Mouse (Mus musculus) lung, postnatal 25 days (tissue): ENCODE data around the gene 1700024P04Rik.

Experiments
- DNase-seq: peaks from one replicate; pipeline ENCODE4 v3.0.0; 2022; ENCODE audit warnings: low spot score

The 1700024P04Rik gene

DNA sequence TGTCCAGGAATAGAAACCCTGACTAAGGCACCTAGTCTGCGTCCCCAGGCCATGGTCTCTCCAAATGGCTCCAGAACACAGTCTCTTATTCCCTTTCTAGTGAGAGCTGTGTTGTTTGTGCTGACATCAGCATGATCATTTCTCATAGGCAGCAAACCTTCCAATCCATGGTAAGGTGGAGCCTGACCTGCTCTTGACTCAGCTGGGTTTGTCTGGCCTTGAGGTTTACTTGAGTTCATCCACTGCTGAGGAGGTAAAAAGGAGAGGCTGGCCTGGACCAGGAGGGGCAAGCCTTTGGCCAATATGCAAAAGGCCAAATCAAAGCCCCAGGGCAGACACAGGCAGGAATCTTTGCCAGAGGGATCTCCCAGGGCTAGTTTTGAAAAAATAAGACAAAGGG is 20.8 kb downstream of the 1700024P04Rik start:
- DNase-seq, result no peak

DNA sequence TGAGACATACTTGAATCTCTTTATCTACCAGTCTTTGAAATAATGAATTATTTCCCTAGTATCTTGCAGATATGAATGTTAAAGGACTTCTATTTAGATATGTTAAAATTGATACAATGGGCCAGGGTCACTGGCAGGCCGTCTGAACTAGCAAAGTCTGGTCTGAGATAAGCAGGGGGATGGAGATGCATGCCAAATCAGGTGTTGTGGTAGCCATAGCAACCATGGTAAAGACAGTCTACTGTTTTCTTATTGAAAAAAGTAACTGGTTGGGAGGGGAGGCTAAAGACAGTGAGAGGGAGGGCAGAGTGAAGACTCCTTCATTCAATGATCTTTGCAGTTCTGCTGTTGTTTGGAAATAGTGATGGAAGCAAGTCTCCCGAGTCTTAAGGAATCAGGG is 26.2 kb downstream of the 1700024P04Rik start:
- DNase-seq, result no peak

DNA sequence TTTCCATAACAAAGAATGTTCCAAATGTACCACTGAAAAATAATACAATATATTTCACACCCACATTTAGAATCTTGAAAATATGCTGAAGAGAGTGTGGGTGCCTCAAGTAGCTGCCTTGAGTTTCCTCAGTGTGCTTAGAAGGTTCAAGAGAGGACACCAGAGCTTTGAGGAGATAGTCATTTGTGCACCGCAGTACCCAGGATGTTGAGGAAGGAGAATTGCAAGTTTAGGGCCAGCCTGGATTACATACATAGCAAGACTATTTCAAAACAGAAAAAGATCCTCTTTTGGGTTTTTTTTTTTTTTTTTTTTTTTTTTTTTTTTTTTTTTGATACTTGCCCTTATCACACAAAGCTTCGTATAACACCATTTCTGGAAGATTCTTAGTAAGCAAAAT is 28.2 kb downstream of the 1700024P04Rik start:
- DNase-seq, result no peak

DNA sequence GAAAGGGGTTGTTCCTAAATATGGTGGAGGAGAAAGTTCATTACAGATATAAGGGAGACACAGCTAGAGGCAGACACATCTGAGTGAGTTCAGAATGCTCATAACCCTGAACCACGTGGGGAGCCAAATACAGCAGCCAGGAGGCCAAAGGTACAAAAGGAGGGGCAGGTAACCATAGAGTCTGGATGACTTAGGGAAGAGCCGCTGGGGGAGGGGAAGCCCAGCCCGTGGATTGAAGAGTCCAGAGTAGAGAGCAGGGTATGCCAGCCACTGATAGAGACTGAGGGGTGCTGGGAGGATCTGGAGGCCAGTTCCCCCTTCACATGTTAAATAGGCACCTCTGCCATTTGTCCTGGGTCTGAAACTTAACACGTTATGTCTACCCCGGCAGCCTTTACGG is 28.7 kb downstream of the 1700024P04Rik start:
- no peak for DNase-seq

DNA sequence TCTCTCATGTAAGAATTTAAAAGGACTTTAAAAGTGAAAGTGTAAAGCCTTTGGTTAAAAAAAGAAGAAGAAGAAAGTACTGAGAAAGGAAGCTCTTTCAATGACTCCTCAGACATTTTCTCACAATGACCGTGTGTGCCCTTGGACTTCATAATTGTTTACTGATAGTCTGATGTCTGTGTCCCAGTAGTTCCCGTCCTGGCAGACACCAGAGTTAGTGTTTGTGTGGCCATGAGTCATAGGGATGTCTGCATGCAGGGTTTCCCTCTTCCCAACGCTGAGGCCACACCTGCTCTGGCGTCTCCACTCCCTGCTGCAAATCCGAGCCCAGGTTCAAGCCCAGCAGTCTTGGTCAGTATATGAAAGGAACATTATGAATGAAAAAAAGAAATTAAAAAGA is 29.1 kb downstream of the 1700024P04Rik start:
- DNase-seq, result peak; percentile 51

DNA sequence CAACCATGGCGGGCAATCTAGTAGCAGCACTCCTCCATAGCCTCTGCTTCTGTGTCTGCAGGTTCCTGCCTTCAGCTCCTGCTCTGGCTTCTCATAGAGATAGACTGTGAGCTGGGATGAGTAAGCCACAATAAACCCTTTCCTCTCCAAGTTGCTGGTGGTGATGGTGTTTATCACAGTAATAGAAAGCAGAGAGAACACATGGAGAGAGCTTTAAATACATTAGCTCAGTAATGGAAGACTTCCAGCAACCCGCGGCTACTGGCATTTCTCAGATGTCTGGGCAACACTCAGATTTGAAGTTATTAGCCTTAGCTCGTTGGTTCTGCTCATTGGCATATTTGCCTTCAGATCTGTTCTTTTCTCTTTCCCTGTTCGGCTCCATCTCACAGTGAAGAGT is 30.5 kb downstream of the 1700024P04Rik start:
- no peak for DNase-seq

DNA sequence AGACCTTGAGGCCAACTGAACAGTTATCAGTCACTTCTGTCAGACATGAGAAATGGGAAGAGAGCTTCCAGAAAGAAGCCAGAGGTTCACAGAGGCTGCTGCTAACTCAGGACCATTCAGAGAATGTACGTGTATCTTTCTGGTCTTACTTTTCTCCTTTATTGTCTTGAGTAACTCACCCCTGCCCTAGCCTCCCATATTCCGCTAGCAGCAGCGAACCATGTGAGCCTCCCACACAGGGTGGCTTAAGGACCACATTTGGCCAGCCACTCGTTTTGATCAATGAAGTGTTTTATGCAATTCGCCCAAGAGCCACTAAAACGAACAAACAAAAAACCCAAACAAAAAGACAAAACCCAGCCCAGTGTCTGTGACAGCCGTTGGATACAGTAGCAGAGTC is 32.4 kb downstream of the 1700024P04Rik start:
- no peak for DNase-seq

DNA sequence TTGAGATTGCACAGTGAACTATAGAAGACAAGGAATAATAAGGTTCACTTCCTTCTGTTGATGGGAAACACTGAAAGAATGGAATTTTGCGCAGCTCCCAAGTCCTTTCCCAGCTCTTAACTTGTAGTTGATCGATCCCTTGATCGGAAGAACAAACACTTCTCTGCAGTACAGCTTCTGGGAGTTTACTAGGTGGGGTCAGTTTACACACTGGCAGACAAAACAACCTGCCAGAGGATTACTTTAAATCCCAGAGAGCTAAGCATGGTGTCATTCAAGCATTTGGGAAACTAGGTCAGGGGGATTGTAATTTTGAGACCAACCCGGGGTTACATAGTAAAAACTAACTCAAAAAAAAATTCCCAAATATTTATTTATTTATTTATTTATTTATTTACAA is 36.2 kb downstream of the 1700024P04Rik start:
- DNase-seq, result no peak

DNA sequence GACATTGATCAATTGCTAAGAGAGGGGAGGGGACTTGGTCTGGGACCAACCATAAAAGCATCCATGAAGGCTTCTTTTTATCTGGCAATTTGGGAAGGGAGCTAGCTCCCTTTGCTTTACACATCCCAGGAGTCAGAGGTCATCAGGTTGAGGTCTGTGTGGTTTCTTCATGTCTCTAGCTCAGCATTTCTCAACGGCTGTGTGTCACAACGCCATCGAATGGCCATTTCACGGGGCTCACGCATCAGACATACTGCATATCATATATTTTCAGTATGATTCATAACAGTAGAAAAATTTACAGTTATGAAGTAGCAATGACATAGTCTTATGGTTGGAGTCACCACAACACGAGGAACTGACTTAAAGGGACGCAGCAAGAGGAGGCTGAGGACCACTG is 37.9 kb downstream of the 1700024P04Rik start:
- DNase-seq, result no peak

DNA sequence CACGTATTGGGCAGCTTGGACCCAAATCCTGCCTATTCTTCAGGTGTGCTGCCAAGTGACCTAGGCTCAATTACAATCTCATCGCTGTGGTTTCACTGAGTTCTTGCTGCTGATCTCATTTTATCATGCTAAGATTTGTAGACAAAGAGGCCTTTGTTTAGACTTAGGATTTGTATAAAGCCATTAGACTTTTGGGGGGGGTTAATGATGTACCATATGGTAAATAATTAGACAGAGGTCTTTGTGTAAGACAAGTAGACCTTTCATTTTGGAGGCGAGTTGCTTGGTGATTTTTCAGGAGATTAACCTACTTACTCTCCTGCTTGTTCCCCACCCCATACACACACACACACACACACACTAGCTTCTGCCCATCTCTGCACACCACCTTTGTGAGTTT is 38.5 kb downstream of the 1700024P04Rik start:
- DNase-seq, result no peak

DNA sequence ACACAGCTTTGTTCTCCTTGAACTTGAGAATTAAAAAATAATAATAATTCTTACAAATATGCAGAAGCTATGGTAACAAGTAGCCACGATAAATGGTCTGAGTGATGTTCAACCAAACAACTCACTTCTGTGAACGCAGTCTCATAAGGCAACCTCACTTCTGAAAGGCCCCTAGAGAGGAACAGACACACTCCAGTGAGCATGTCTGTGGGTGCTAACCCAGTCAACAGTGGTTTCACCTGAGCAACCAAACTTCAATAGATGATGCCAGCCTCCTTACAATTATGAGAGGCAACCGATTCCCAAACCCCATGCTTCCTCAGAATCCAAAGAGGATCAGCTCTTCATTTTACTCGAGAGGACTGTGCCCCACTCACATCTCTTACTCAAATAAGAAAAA is 39.0 kb downstream of the 1700024P04Rik start:
- no peak for DNase-seq

DNA sequence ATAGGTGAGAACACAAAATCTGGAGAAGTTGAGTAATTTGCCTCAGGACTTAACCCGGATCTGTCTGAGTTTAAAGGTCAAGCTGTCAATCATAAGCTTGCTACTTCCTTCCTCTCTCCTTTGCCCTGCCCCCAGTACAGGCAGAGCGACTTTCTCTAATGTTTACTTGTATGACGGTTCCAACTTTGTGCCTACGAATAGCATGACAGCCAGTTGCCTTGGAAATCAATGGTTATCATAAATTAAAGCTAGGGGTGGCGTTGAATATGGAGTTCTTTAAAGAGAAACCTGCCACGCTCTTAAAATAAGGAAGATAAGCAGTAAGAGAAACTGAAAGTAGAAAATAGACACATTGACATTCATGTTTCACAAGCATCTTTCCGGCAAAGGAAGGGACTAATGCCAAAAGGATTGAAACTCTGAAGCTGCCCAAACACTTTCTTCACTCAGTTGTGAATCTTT is 39.7 kb downstream of the 1700024P04Rik start:
- DNase-seq, result peak; percentile 74

DNA sequence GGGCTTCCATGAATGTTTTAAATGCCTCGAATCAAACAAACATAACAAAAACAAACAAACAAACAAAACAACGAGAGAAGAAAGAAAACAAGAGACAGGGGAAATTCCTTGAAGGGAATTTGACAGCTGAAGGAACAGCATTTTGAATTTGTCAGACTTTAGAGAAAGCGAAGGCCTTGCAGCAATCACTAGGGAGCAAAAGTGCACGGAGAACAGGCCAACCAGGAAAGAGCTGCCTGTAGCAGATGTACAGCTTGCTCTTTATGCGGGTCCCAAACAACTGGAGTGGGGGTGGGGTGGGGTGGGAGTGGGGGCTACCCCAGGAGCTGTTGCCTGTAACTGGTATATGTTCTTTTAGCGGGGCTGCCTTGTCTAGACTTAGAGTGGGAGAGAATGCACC is 42.0 kb downstream of the 1700024P04Rik start:
- DNase-seq, result no peak

DNA sequence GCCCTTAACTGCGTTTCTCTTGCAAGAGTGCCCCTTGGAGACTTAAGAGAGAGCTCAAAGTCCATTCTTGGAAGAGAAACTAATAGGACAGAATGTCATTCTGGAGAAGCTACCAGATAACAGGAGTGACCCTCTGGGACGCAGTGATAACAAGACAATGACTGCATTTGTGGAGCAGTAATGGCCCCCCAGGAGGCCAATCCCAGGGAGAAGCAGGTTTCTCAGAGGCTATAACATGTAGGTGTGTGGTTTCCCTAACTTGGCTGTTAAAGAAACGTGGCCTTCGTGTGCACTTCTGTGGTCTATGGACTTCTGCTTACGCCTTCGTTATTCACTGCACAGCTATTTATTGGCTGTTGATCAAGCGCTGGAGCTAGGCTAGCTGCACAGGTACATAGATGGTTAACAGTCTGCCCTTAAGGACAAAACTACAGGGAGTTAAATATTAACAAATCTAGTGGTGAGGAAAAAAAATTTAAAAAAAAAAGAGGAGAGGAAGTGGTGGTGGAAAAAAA is 42.5 kb downstream of the 1700024P04Rik start:
- DNase-seq, result no peak

DNA sequence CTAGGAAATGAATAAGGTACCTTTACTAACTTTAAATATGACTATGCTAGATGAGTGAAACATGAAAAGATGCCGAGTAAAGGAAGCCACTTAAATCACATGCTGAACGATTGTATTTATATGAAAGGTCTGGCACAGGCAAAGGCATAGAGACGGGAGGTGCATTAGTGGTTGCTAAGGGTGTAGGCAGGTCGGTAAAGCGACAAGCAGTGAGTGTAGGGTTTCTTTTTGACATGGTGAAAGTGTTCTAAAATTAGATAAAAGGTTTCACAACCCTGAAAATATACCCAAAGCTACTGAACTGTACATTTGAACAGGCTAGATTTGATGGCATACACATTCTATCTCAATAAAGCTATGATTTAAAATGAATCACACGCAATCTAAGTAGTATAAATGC is 47.3 kb downstream of the 1700024P04Rik start:
- DNase-seq, result no peak
